Mouse (Mus musculus): ENCODE measurements around the gene Zfp579. TPM values are rescaled to one million over a fixed set of nuclear protein-coding genes. Genes with fewer than 3 reads are reported as not detected.

Gene Zfp579
- 65.7 and 113 TPM in 2 replicates for total RNA-seq (2014; rRNA removed)
- polyA plus RNA-seq (2015; fragmentation: Nextera tagmentation; extraction: Ambion mirVana): 37.4 and 40.2 TPM in 2 replicates

GRCm38 (mm10) chr7:4996003-4996895 lies at the start of gene Zfp579:
Zfp579 (minus strand) TSS chr7:4996158.
- peak within 1 kb of the TSS; percentile 82 for H3K4me3 ChIP-seq (ENCODE audit: low read length)
- peaks cover 10% of the 10 kb centered on the region for H3K4me1 ChIP-seq (ENCODE audit: insufficient read depth, low read length)
- H3K27me3 ChIP-seq (ENCODE audit: insufficient read depth, low read length): no peaks in the 10 kb centered on the region
- TF ChIP-seq CTCF (IDR thresholded peaks at IDR 0.05; ENCODE audit: low read depth): no peak
- DNase-seq (ENCODE audit: low spot score) (peak; percentile 95), ATAC-seq (peak; percentile 91)
- H3K9me3 ChIP-seq (ENCODE audit: low read length): no peaks in the 10 kb centered on the region
- H3K9ac ChIP-seq (replicated peaks; ENCODE audit: low read length): peak within 1 kb of the TSS; percentile 95
- H3K4me2 ChIP-seq (ENCODE audit: low read depth, low read length): peak within 1 kb of the TSS; percentile 93
- H3K36me3 ChIP-seq (ENCODE audit: insufficient read depth, low read length): 0 out of 2 replicates have a peak, but pooled peaks cover 5% of the 10 kb centered on the region
- peak within 1 kb of the TSS; percentile 89 for H3K27ac ChIP-seq
- WGBS: 5% methylated on average over 12 of the region's 26 CpGs

GRCm38 (mm10) chr7:5044981-5045380 lies 49.0 kb upstream of the Zfp579 start:
- Histone ChIP-seq H3K27ac (no peak overlapping the region), H3K27me3 (ENCODE audit: insufficient read depth, low read length) (no peaks in the 10 kb centered on the region), H3K9me3 (ENCODE audit: low read length) (no peaks in the 10 kb centered on the region), H3K9ac (replicated peaks; ENCODE audit: low read length) (no peak overlapping the region), H3K4me1 (ENCODE audit: insufficient read depth, low read length) (no peaks in the 10 kb centered on the region), H3K36me3 (ENCODE audit: insufficient read depth, low read length) (0 out of 2 replicates have a peak, but pooled peaks cover 4% of the 10 kb centered on the region), H3K4me3 (ENCODE audit: low read length) (no peak overlapping the region), H3K4me2 (ENCODE audit: low read depth, low read length) (no peak overlapping the region)
- DNase-seq (ENCODE audit: low spot score) (no peak), ATAC-seq (no peak)
- no peak for TF ChIP-seq CTCF (IDR thresholded peaks at IDR 0.05; ENCODE audit: low read depth)
- 86% methylated on average over 2 of the region's 2 CpGs for WGBS

GRCm38 (mm10) chr7:5038940-5039339 lies 43.0 kb upstream of the Zfp579 start:
- H3K27me3 ChIP-seq (ENCODE audit: insufficient read depth, low read length): no peaks in the 10 kb centered on the region
- peaks cover 7% of the 10 kb centered on the region; the same call in 1 of the 2 replicates for H3K4me1 ChIP-seq (ENCODE audit: insufficient read depth, low read length)
- peak overlapping the region; percentile 98; the same call in 1 of the 2 replicates for H3K27ac ChIP-seq
- no peak for TF ChIP-seq CTCF (IDR thresholded peaks at IDR 0.05; ENCODE audit: low read depth)
- H3K4me2 ChIP-seq (ENCODE audit: low read depth, low read length): peak overlapping the region; percentile 54
- H3K9ac ChIP-seq (replicated peaks; ENCODE audit: low read length): peak overlapping the region; percentile 80
- WGBS: 36% methylated on average over 5 of the region's 5 CpGs
- H3K4me3 ChIP-seq (ENCODE audit: low read length): peak overlapping the region; percentile 64
- DNase-seq (ENCODE audit: low spot score) (no peak), ATAC-seq (no peak)
- 0 out of 2 replicates have a peak, but pooled peaks cover 9% of the 10 kb centered on the region for H3K36me3 ChIP-seq (ENCODE audit: insufficient read depth, low read length)
- H3K9me3 ChIP-seq (ENCODE audit: low read length): no peaks in the 10 kb centered on the region

GRCm38 (mm10) chr7:5038109-5038732 lies 42.3 kb upstream of the Zfp579 start, which contains the start of gene Zfp784:
Zfp784 (minus strand) TSS chr7:5038446.
- peak within 1 kb of the TSS; percentile 80 for H3K9ac ChIP-seq (replicated peaks; ENCODE audit: low read length)
- peak within 1 kb of the TSS; percentile 64 for H3K4me3 ChIP-seq (ENCODE audit: low read length)
- H3K27me3 ChIP-seq (ENCODE audit: insufficient read depth, low read length): no peaks in the 10 kb centered on the region
- ATAC-seq: peak; percentile 96
- H3K27ac ChIP-seq: peak within 1 kb of the TSS; percentile 98
- TF ChIP-seq CTCF (IDR thresholded peaks at IDR 0.05; ENCODE audit: low read depth): no peak
- peak within 1 kb of the TSS; percentile 54 for H3K4me2 ChIP-seq (ENCODE audit: low read depth, low read length)
- H3K4me1 ChIP-seq (ENCODE audit: insufficient read depth, low read length): peaks cover 7% of the 10 kb centered on the region; the same call in 1 of the 2 replicates
- peak; percentile 96 for DNase-seq (ENCODE audit: low spot score)
- peaks cover 9% of the 10 kb centered on the region; the same call in 1 of the 2 replicates for H3K36me3 ChIP-seq (ENCODE audit: insufficient read depth, low read length)
- WGBS: under 1% methylated on average over 48 of the region's 48 CpGs
- no peaks in the 10 kb centered on the region for H3K9me3 ChIP-seq (ENCODE audit: low read length)

- no peak for DNase-seq (ENCODE audit: low spot score)
- peaks cover 15% of the 10 kb centered on the region for H3K36me3 ChIP-seq (ENCODE audit: insufficient read depth, low read length)
- WGBS: 83% methylated on average over 8 of the region's 8 CpGs
- peaks cover 7% of the 10 kb centered on the region; the same call in 1 of the 2 replicates for H3K4me1 ChIP-seq (ENCODE audit: insufficient read depth, low read length)
- H3K9ac ChIP-seq (replicated peaks; ENCODE audit: low read length): peak overlapping the region; percentile 80
- no peak for TF ChIP-seq CTCF (IDR thresholded peaks at IDR 0.05; ENCODE audit: low read depth)
- H3K27me3 ChIP-seq (ENCODE audit: insufficient read depth, low read length): no peaks in the 10 kb centered on the region
- no peak for ATAC-seq
- H3K4me2 ChIP-seq (ENCODE audit: low read depth, low read length): peak overlapping the region; percentile 54
- H3K4me3 ChIP-seq (ENCODE audit: low read length): peak overlapping the region; percentile 64
- H3K27ac ChIP-seq: peak overlapping the region; percentile 98
- no peaks in the 10 kb centered on the region for H3K9me3 ChIP-seq (ENCODE audit: low read length)
Measured at GRCm38 (mm10) chr7:5037467-5037866, 41.5 kb upstream of the Zfp579 start.

GRCm38 (mm10) chr7:5037026-5037425 lies 41.1 kb upstream of the Zfp579 start:
- H3K4me1 ChIP-seq (ENCODE audit: insufficient read depth, low read length): peaks cover 7% of the 10 kb centered on the region; the same call in 1 of the 2 replicates
- H3K4me2 ChIP-seq (ENCODE audit: low read depth, low read length): no peak overlapping the region; the same call in 1 of the 2 replicates
- WGBS: 94% methylated on average over 7 of the region's 7 CpGs
- H3K9ac ChIP-seq (replicated peaks; ENCODE audit: low read length): no peak overlapping the region
- no peaks in the 10 kb centered on the region for H3K9me3 ChIP-seq (ENCODE audit: low read length)
- peak overlapping the region; percentile 98; the same call in 1 of the 2 replicates for H3K27ac ChIP-seq
- no peak for TF ChIP-seq CTCF (IDR thresholded peaks at IDR 0.05; ENCODE audit: low read depth)
- no peak for ATAC-seq
- H3K36me3 ChIP-seq (ENCODE audit: insufficient read depth, low read length): peaks cover 20% of the 10 kb centered on the region
- no peaks in the 10 kb centered on the region for H3K27me3 ChIP-seq (ENCODE audit: insufficient read depth, low read length)
- 0 out of 2 replicates have a peak overlapping the region, but pooled peaks have one; percentile 64 for H3K4me3 ChIP-seq (ENCODE audit: low read length)
- no peak for DNase-seq (ENCODE audit: low spot score)
